Mouse (Mus musculus) yolk sac, embryonic 10.5 days (tissue): ENCODE measurements around the gene Lin54.

Source experiments
- DNase-seq: peaks from one replicate; pipeline ENCODE4 v3.0.0-alpha.2; 2017; ENCODE audit warnings: low spot score

The Lin54 gene

DNA sequence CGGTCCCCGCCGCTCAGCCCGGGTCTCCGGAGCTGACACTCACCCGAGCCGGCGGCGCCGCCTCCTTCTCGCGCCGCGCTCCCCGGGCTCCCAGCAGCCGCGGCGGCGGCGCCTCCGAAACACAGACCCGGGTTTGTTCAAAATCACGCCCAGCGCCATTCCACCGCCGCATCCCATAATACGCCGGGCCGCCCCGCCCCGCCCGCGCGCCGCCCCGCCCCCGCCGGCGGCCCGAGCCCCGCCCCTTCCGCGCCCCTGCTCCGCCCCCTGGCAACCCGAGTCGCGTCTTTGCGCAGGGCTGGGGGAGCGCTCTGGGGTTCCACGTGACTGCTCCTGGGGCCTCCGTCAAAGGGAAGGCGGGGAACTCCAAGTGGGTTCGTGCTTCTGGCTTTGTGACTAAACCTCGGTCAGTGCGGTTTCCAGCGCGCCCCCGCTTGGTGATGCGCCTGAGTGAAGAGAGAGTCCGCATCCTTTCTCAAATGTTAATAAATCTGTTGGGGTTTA lies at the start of gene Lin54:
Gene Lin54 (minus strand): TSS at position 182 of the 504 bp plus-strand sequence.
- peak; percentile 96 for DNase-seq

DNA sequence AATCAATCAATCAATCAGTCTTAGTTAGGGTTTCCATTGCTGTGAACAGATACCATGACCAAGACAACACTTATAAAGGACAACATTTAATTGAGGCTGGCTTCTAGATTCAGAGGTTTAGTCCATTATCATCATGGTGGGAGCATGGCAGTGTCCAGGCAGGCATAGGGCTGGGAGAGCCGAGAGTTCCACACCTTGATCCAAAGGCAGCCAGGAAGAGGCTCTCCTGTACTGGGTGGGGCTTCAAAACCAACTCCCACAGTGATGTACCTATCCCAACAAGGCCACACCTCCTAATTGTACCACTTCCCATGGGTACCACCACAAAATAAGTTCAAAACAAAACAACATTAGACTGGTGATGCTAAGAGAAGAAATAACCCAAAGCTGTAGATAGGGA lies 49.7 kb upstream of the Lin54 start:
- no peak for DNase-seq

- no peak for DNase-seq
These were observed 48.9 kb upstream of the Lin54 start for GRCm38 (mm10) chr5:100549311-100549710.

DNA sequence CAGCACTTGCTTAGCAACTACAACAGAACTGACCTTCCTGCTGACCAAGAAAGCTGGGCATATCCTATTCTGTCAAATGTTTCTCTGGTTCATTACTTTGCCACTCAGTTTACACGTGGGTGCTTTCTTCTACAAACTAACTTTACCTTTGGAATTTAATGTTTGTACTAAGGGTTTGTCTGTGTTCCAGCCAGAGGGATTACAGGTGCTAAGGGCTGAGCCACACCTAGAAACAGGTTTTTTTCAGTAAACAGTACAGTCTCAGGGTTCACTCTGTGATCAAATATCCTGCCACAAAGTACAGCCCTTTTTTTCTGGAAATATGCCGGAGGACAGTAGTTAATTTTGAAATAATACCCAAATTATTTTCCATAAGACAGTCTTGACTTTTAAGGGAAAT lies 47.8 kb upstream of the Lin54 start:
- no peak for DNase-seq

- DNase-seq = no peak
These were observed 46.0 kb upstream of the Lin54 start for GRCm38 (mm10) chr5:100546294-100547080.

GRCm38 (mm10) chr5:100536638-100537037 lies 36.2 kb upstream of the Lin54 start:
- peak; percentile 38 for DNase-seq

- no peak for DNase-seq
These were observed 35.4 kb upstream of the Lin54 start for GRCm38 (mm10) chr5:100535826-100536225.

GRCm38 (mm10) chr5:100526164-100526563 lies 25.7 kb upstream of the Lin54 start:
- no peak for DNase-seq

GRCm38 (mm10) chr5:100525620-100526019 lies 25.2 kb upstream of the Lin54 start:
- no peak for DNase-seq

GRCm38 (mm10) chr5:100524921-100525320 lies 24.5 kb upstream of the Lin54 start:
- DNase-seq = no peak

- DNase-seq = no peak
These were observed 22.9 kb upstream of the Lin54 start for GRCm38 (mm10) chr5:100523331-100523730.

- no peak for DNase-seq
These were observed 19.8 kb upstream of the Lin54 start for GRCm38 (mm10) chr5:100520223-100520622.

- no peak for DNase-seq
These were observed 18.6 kb upstream of the Lin54 start for GRCm38 (mm10) chr5:100519027-100519411.

GRCm38 (mm10) chr5:100518049-100519026 lies 17.9 kb upstream of the Lin54 start, which contains the start of gene Cops4:
Gene Cops4 (plus strand): TSS chr5:100518309.
- DNase-seq = peak; percentile 99

- no peak for DNase-seq
These were observed 12.1 kb upstream of the Lin54 start for GRCm38 (mm10) chr5:100512576-100512975.

GRCm38 (mm10) chr5:100509247-100509646 lies 8.8 kb upstream of the Lin54 start:
- no peak for DNase-seq

- no peak for DNase-seq
These were observed 828 bp upstream of the Lin54 start for GRCm38 (mm10) chr5:100501267-100501666.

DNA sequence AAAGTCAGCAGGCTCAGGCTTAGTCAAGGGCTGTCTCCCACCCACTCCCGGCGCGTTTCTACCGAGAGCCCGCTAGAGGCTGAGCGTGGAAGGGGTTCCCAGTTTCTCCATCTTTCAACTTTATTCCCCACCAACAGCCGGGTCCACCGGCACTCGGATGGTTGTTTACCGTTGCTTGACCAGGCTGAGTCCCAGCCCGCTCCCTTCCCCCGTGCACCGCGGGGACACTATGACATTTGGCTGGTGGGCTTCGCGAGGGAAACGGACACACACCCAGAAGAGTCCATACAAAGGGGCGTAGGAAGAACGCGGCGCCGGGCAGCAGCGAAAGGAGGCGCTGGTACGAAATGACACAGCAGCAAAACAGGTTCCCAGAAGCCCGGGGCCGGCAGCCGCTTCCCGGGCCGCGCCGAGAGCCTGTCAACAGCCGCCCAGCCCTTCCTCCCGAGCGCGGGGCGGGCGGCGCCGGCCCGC lies 571 bp downstream of the Lin54 start:
- peak; percentile 40 for DNase-seq

GRCm38 (mm10) chr5:100499243-100499642 lies 1.2 kb downstream of the Lin54 start:
- DNase-seq = no peak

- DNase-seq = peak; percentile 90
These were observed 1.8 kb downstream of the Lin54 start for GRCm38 (mm10) chr5:100498436-100499180.

GRCm38 (mm10) chr5:100491704-100492103 lies 8.7 kb downstream of the Lin54 start:
- no peak for DNase-seq

DNA sequence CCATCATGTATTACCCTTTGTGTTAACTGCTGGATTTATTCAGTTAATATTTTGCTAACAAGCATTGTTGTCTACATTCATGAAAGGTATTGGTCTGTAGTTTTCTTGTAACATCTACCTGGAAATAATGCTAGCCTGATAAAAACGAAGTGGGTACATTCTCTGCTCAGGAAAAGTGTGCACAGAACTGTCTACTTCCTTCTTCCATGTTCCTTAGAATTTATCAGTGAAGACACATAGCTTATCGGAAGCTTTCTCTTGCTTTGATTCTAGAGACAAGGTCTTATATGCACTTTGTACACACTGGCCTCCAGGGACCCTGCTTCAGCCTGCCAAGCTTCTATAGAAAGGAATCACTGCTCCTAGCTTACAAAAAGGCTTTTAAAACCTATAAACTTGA lies 11.1 kb downstream of the Lin54 start:
- DNase-seq = no peak
